In genomic region chr5:103817754-103818153, GRCm38 (mm10) we compare ENCODE assay signal across 8 mouse cellular contexts.
DNase-seq lines count a peak whose midpoint lies in the region; ATAC-seq and TF ChIP-seq lines count a peak whose summit lies in the region.

No protein-coding gene starts in this region.

- DNase-seq in c-Kit-positive CD71-negative TER-119-negative erythroid progenitor cells, embryonic 14.5 days (ENCODE audit: low read depth), result peak; percentile 70
- DNase-seq in heart, postnatal 10 days, result peak; percentile 89 to 90
- peak; percentile 80 for DNase-seq in layer of hippocampus, adult 11-12 months (ENCODE audit: low spot score)
- DNase-seq in telencephalon, adult 2 months (ENCODE audit: low read depth, low spot score), result peak; percentile 40

- peak; percentile 58; the same call in 1 of the 2 replicates for ATAC-seq in forebrain, embryonic 12.5 days (ENCODE audit: low FRiP score)
- ATAC-seq in liver, embryonic 16.5 days (ENCODE audit: low read depth), result peak; percentile 53
- peak; percentile 54; the same call in 1 of the 2 replicates for ATAC-seq in neural tube, embryonic 14.5 days (ENCODE audit: low read depth)

- no peak for TF ChIP-seq EP300 in ES-Bruce4 (IDR thresholded peaks at IDR 0.05; ENCODE audit: insufficient read depth, low read depth, low read length)

- no peak for TF ChIP-seq POLR2A in ES-Bruce4 (IDR thresholded peaks at IDR 0.05; ENCODE audit: insufficient read depth, low read length)

- H3K4me2 ChIP-seq in forebrain, embryonic 12.5 days, result no peak overlapping the region
- H3K4me2 ChIP-seq in liver, embryonic 16.5 days (ENCODE audit: low read depth, low read length), result no peak overlapping the region
- H3K4me2 ChIP-seq in neural tube, embryonic 14.5 days (ENCODE audit: low read depth, low read length), result no peak overlapping the region

- H3K27me3 ChIP-seq in ES-Bruce4 (ENCODE audit: control insufficient read depth, insufficient read depth, low read length, poor library complexity, severe bottlenecking), result no peaks in the 10 kb centered on the region
- no peaks in the 10 kb centered on the region for H3K27me3 ChIP-seq in forebrain, embryonic 12.5 days
- no peaks in the 10 kb centered on the region for H3K27me3 ChIP-seq in liver, embryonic 16.5 days (ENCODE audit: control insufficient read depth, insufficient read depth, low read depth, low read length)
- H3K27me3 ChIP-seq in neural tube, embryonic 14.5 days (ENCODE audit: control insufficient read depth, insufficient read depth, low read length), result no peaks in the 10 kb centered on the region

- no peak overlapping the region for H3K27ac ChIP-seq in ES-Bruce4 (ENCODE audit: insufficient read depth, low read length)
- no peak overlapping the region for H3K27ac ChIP-seq in forebrain, embryonic 12.5 days
- no peak overlapping the region for H3K27ac ChIP-seq in liver, embryonic 16.5 days (ENCODE audit: low read length)
- no peak overlapping the region for H3K27ac ChIP-seq in neural tube, embryonic 14.5 days (ENCODE audit: low read depth, low read length)

- peaks cover 3% of the 10 kb centered on the region for H3K4me1 ChIP-seq in ES-Bruce4 (ENCODE audit: control insufficient read depth, insufficient read depth, low read length)
- no peaks in the 10 kb centered on the region for H3K4me1 ChIP-seq in forebrain, embryonic 12.5 days
- peaks cover 17% of the 10 kb centered on the region for H3K4me1 ChIP-seq in liver, embryonic 16.5 days (ENCODE audit: control insufficient read depth, low read depth, low read length)
- H3K4me1 ChIP-seq in neural tube, embryonic 14.5 days (ENCODE audit: control insufficient read depth, insufficient read depth, low read length), result no peaks in the 10 kb centered on the region

- H3K4me3 ChIP-seq in ES-Bruce4 (ENCODE audit: low read depth, low read length), result no peak overlapping the region
- no peak overlapping the region for H3K4me3 ChIP-seq in forebrain, embryonic 12.5 days (replicated peaks)
- no peak overlapping the region for H3K4me3 ChIP-seq in liver, embryonic 16.5 days (ENCODE audit: low read depth, low read length)
- no peak overlapping the region for H3K4me3 ChIP-seq in neural tube, embryonic 14.5 days (ENCODE audit: low read depth, low read length)

- H3K9ac ChIP-seq in ES-Bruce4 (ENCODE audit: low read depth, poor library complexity, severe bottlenecking), result no peak overlapping the region
- no peak overlapping the region for H3K9ac ChIP-seq in forebrain, embryonic 12.5 days
- H3K9ac ChIP-seq in liver, embryonic 16.5 days (ENCODE audit: low read depth, low read length), result no peak overlapping the region
- no peak overlapping the region for H3K9ac ChIP-seq in neural tube, embryonic 14.5 days (replicated peaks; ENCODE audit: low read depth, low read length)

- intact Hi-C loops in heart, postnatal 10 days (cut with DNase I), result loop anchor here (1.0 to 5.0 kb wide), 4 partner anchors 37 to 460 kb away; no protein-coding TSS in a partner anchor

- WGBS in forebrain, embryonic 12.5 days, result 22% methylated on average over 1 of the region's 1 CpGs
- WGBS in liver, embryonic 16.5 days (ENCODE audit: insufficient replicate concordance), result 16% methylated on average over 1 of the region's 1 CpGs
- 9% methylated on average over 1 of the region's 1 CpGs for WGBS in neural tube, embryonic 14.5 days

- TF ChIP-seq CTCF in ES-Bruce4 (IDR thresholded peaks at IDR 0.05; ENCODE audit: low read depth, low read length), result peak; percentile 84

- no peaks in the 10 kb centered on the region for H3K36me3 ChIP-seq in ES-Bruce4 (ENCODE audit: control insufficient read depth, insufficient read depth, low read length, poor library complexity, severe bottlenecking)
- no peaks in the 10 kb centered on the region for H3K36me3 ChIP-seq in forebrain, embryonic 12.5 days (replicated peaks)
- peaks cover 52% of the 10 kb centered on the region for H3K36me3 ChIP-seq in liver, embryonic 16.5 days (ENCODE audit: control insufficient read depth, insufficient read depth)
- no peaks in the 10 kb centered on the region for H3K36me3 ChIP-seq in neural tube, embryonic 14.5 days (ENCODE audit: control insufficient read depth, insufficient read depth, low read length)

- H3K9me3 ChIP-seq in ES-Bruce4 (replicated peaks; ENCODE audit: control insufficient read depth, insufficient read depth, low read length, poor library complexity, severe bottlenecking), result no peaks in the 10 kb centered on the region
- H3K9me3 ChIP-seq in forebrain, embryonic 12.5 days, result no peaks in the 10 kb centered on the region
- no peaks in the 10 kb centered on the region for H3K9me3 ChIP-seq in liver, embryonic 16.5 days (replicated peaks; ENCODE audit: control insufficient read depth, low read length)
- H3K9me3 ChIP-seq in neural tube, embryonic 14.5 days (ENCODE audit: control insufficient read depth, low read length), result no peaks in the 10 kb centered on the region
